Mouse (Mus musculus) forebrain, embryonic 11.5 days (tissue): Measurements from ENCODE around the gene Vash2. TPM values are rescaled to one million over a fixed set of nuclear protein-coding genes. Genes with fewer than 3 reads are reported as not detected.

Source experiments
- ATAC-seq: fragments of 200-750 bp; cut with Nextera tagmentation; replicated peaks from 2 replicates; pipeline ENCODE4 v1.8.0; 2017; ENCODE audit warnings: moderate TSS enrichment; ENCODE audit not compliant: low FRiP score
- DNase-seq: peaks from one replicate; pipeline ENCODE4 v3.0.0-alpha.2; 2017; ENCODE audit warnings: low spot score
- H3K27ac ChIP-seq: fragments of 300-500 bp; sonication (generic); 2 replicates; pipeline ENCODE4 v1.5.1; 2014; ENCODE audit warnings: low read depth, low read length
- H3K27me3 ChIP-seq: fragments of 300-500 bp; sonication (generic); 2 replicates; pipeline ENCODE4 v1.6.1; 2014; ENCODE audit warnings: mild to moderate bottlenecking, low read length, mixed read lengths; ENCODE audit not compliant: control insufficient read depth, insufficient read depth
- H3K36me3 ChIP-seq: fragments of 300-500 bp; sonication (generic); 2 replicates; pipeline ENCODE4 v1.6.1; 2014; ENCODE audit warnings: mild to moderate bottlenecking, low read length, moderate library complexity, mixed read lengths; ENCODE audit not compliant: control insufficient read depth, insufficient read depth
- H3K4me1 ChIP-seq: fragments of 300-500 bp; sonication (generic); replicated peaks from 2 replicates; pipeline ENCODE4 v1.6.1; 2014; ENCODE audit warnings: low read length, mixed read lengths; ENCODE audit not compliant: control insufficient read depth, insufficient read depth
- H3K4me2 ChIP-seq: fragments of 300-500 bp; sonication (generic); 2 replicates; pipeline ENCODE4 v1.6.1; 2014; ENCODE audit warnings: low read depth, mild to moderate bottlenecking, low read length, moderate library complexity, mixed read lengths; ENCODE audit not compliant: severe bottlenecking
- H3K4me3 ChIP-seq: fragments of 300-500 bp; sonication (generic); 2 replicates; pipeline ENCODE4 v1.5.1; 2014; ENCODE audit warnings: low read depth, low read length
- H3K9ac ChIP-seq: fragments of 300-500 bp; sonication (generic); 2 replicates; pipeline ENCODE4 v1.6.1; 2014; ENCODE audit warnings: low read length
- H3K9me3 ChIP-seq: fragments of 300-500 bp; sonication (generic); 2 replicates; pipeline ENCODE4 v1.6.1; 2016; ENCODE audit warnings: low read length, mixed read lengths; ENCODE audit not compliant: control insufficient read depth
- WGBS: fragments of 180-500 bp; shearing (Covaris S2); extraction: QIAGEN DNeasy Blood & Tissue Kit; methylation state at CpG from one replicate; pipeline ENCODE4 v1.1.7; 2014; 5-methylcytosine and 5-hydroxymethylcytosine counted together
- polyA plus RNA-seq: library from polyadenylated mRNA; unstranded; fragments of >200 nt; fragmentation: Nextera tagmentation; extraction: Ambion mirVana; gene quantifications from 2 replicates; pipeline ENCODE4 v1.2.1, GENCODE M21; 2014

The Vash2 gene
- polyA plus RNA-seq, 1 experiment from 2014 or later: 53.2 TPM

DNA sequence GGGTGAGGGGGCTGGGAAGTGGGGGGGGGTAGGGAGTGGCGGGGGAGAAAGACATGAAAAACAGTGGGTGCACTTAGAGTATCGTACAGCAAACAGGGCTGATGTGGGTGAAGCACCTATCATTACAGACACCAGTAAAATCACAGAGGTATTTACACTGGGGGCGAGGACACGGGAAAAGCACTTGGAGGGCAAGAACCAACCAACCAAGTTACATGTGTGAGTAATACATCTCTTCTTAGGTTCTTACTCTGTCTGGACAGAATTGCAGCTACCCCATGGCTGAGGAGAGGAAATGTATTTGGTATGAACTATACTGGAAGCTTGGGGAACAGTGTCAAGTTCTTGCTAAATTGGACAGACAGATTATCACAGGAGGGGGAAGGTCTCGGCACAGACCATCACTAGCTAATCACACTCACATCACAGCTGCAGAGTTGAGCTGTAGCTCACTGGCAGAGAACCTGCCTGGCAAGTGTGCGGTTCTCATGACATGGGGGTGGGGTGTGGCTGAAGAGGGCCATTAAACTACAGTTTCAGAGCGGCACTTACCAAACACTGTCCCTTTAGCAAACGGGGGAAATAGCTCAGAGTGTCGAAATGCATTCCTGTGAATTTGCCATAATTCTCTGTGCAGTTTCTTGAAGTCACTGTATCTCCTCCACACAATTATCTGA, 80.1 kb downstream of the Vash2 start:
- H3K4me2 ChIP-seq: no peak overlapping the region
- no peaks in the 10 kb centered on the region for H3K9me3 ChIP-seq
- no peak overlapping the region for H3K9ac ChIP-seq
- no peak overlapping the region for H3K4me3 ChIP-seq
- H3K27me3 ChIP-seq: no peaks in the 10 kb centered on the region
- ATAC-seq (no peak), DNase-seq (no peak)
- H3K36me3 ChIP-seq: peaks cover 3% of the 10 kb centered on the region
- H3K27ac ChIP-seq: no peak overlapping the region
- WGBS: 91% methylated on average over 9 of the region's 9 CpGs
- no peaks in the 10 kb centered on the region for H3K4me1 ChIP-seq

DNA sequence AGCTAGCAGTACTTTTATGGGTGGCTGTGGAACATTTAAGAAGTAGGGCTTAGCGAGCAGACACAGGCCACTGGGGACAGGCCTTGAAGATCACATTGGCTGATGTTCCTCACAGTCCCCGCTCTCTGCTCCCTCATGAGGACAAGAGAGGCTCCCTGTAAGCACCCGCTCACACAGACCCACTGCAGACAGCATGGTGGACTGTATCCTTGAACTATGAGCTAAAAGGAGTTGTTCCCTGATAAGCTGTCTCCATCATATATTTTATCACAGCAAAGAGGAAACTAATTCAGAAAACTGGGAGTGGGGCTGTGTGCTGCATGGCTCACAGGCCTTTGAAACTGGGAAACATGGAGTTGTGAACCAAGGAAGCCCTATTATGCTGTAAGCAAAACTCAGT, 80.9 kb downstream of the Vash2 start:
- H3K9me3 ChIP-seq: no peaks in the 10 kb centered on the region
- 92% methylated on average over 3 of the region's 3 CpGs for WGBS
- ATAC-seq (no peak), DNase-seq (no peak)
- H3K27me3 ChIP-seq: no peaks in the 10 kb centered on the region
- no peak overlapping the region for H3K9ac ChIP-seq
- H3K4me1 ChIP-seq: no peaks in the 10 kb centered on the region
- no peak overlapping the region for H3K4me3 ChIP-seq
- no peak overlapping the region for H3K27ac ChIP-seq
- peaks cover 3% of the 10 kb centered on the region for H3K36me3 ChIP-seq
- no peak overlapping the region for H3K4me2 ChIP-seq

Other genes starting within 250 kb of the Vash2 start
- 16.9 and 18.6 TPM in 2 replicates for gene Rps6kc1, start 67.5 kb downstream of the Vash2 start, polyA plus RNA-seq
- gene Angel2, start 54.2 kb downstream of the Vash2 start, polyA plus RNA-seq: 58.3 and 61.5 TPM in 2 replicates
- 12.3 and 14.0 TPM in 2 replicates for gene Flvcr1, start 46.9 kb upstream of the Vash2 start, polyA plus RNA-seq
- gene Spata45, start 57.3 kb upstream of the Vash2 start, polyA plus RNA-seq: not detected in 2 replicates
- 10.9 and 11.5 TPM in 2 replicates for gene Tatdn3, start 83.6 kb upstream of the Vash2 start, polyA plus RNA-seq
- 29.9 and 34.3 TPM in 2 replicates for gene Nsl1, start 83.7 kb upstream of the Vash2 start, polyA plus RNA-seq
- gene Batf3, start 118.6 kb upstream of the Vash2 start, polyA plus RNA-seq: 6.0 and 6.1 TPM in 2 replicates
- not detected in 2 replicates for gene Fam71a, start 185.5 kb upstream of the Vash2 start, polyA plus RNA-seq
- gene Atf3, start 238.7 kb upstream of the Vash2 start, polyA plus RNA-seq: 2.0 and 2.4 TPM in 2 replicates